Mouse (Mus musculus) embryonic facial prominence, embryonic 15.5 days (tissue): ENCODE data around the gene Eea1. TPM values are rescaled to one million over a fixed set of nuclear protein-coding genes. Genes with fewer than 3 reads are reported as not detected.
A peak's percentile ranks its signal among the peaks of the same experiment; 100 is the strongest.
"Not testable (repeated sequence)": the region's sequence is repeated elsewhere in the genome, so short reads cannot be mapped to it uniquely, and the experiment has no call there.

Experiments
- ATAC-seq: fragments of 200-750 bp; cut with Nextera tagmentation; 2 replicates; pipeline ENCODE4 v1.8.0; 2017; ENCODE audit warnings: low read depth, moderate TSS enrichment; ENCODE audit not compliant: insufficient number of reproducible peaks, low FRiP score, low TSS enrichment
- H3K27ac ChIP-seq: fragments of 300-500 bp; sonication (generic); replicated peaks from 2 replicates; pipeline ENCODE4 v1.5.1; 2015; ENCODE audit warnings: mild to moderate bottlenecking, inconsistent platforms
- H3K27me3 ChIP-seq: fragments of 300-500 bp; sonication (generic); 2 replicates; pipeline ENCODE4 v1.6.1; 2015; ENCODE audit warnings: inconsistent platforms
- H3K36me3 ChIP-seq: fragments of 300-500 bp; sonication (generic); 2 replicates; pipeline ENCODE4 v1.6.1; 2015; ENCODE audit warnings: mild to moderate bottlenecking, inconsistent platforms
- H3K4me1 ChIP-seq: fragments of 300-500 bp; sonication (generic); 2 replicates; pipeline ENCODE4 v1.6.1; 2015; ENCODE audit warnings: inconsistent platforms
- H3K4me2 ChIP-seq: fragments of 300-500 bp; sonication (generic); replicated peaks from 2 replicates; pipeline ENCODE4 v1.6.1; 2015; ENCODE audit warnings: mild to moderate bottlenecking, inconsistent platforms
- H3K4me3 ChIP-seq: fragments of 300-500 bp; sonication (generic); replicated peaks from 2 replicates; pipeline ENCODE4 v1.5.1; 2015; ENCODE audit warnings: mild to moderate bottlenecking, inconsistent platforms
- H3K9ac ChIP-seq: fragments of 300-500 bp; sonication (generic); 2 replicates; pipeline ENCODE4 v1.6.1; 2015; ENCODE audit warnings: inconsistent platforms
- H3K9me3 ChIP-seq: fragments of 300-500 bp; sonication (generic); replicated peaks from 2 replicates; pipeline ENCODE4 v1.6.1; 2016; ENCODE audit warnings: inconsistent platforms
- whole genome bisulfite sequencing: fragments of 180-500 bp; shearing (Covaris S2); methylation state at CpG from one replicate; pipeline ENCODE4 v1.1.7; 2015; 5-methylcytosine and 5-hydroxymethylcytosine counted together
- polyA plus RNA-seq: library from polyadenylated mRNA; unstranded; fragments of >200 nt; fragmentation: Nextera tagmentation; extraction: Ambion mirVana; gene quantifications from 2 replicates; pipeline ENCODE4 v1.2.1, GENCODE M21; 2015

Eea1 gene
- polyA plus RNA-seq, 1 experiment from 2014 or later = 22.8 TPM

DNA sequence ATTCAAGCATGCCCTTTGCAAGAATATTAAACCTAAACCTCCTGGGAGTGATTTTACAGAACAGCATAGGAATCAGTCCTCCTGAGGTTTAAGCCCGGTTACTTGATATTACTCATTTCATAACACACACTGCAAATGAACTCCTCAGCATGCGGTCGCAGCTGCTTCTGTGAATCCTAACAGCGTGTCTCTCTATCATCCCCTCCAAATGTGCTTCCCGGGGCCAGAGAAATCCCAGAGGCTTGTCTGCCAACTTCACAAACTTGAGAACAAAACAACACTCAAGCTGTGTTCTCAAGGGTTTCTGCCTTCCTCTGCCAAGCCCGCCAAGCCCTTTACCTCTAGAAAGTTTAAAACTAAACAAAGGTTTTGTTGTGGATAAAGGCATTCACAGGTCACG is 135.4 kb downstream of the Eea1 start:
- Histone ChIP-seq H3K27me3 (no peaks in the 10 kb centered on the region), H3K27ac (no peak overlapping the region; the same call in 1 of the 2 replicates), H3K4me3 (no peak overlapping the region)

DNA sequence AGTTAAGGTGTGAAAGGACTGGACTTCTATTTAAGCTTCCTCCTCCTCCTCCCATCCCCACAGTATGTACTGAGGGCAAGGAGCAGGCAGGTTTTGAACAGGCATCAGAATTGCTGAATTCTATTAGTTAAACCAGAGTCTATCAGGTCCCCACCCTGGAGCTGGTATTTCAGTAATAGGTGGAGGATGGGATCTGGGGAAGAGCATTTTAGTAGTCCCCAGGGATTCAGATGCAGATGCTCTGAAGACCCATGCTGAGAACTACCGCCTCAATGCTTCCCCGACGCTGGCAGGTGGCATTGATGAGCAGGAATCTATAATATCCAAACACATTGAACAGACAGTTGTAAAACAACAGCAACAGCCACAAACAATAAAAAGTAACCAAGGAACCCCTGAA is 136.0 kb downstream of the Eea1 start:
- H3K4me3 ChIP-seq = no peak overlapping the region
- H3K27ac ChIP-seq = no peak overlapping the region
- WGBS = 61% methylated on average over 3 of the region's 3 CpGs
- H3K4me1 ChIP-seq = peaks cover 7% of the 10 kb centered on the region; the same call in 1 of the 2 replicates
- H3K27me3 ChIP-seq = no peaks in the 10 kb centered on the region
- no peak overlapping the region for H3K9ac ChIP-seq
- no peaks in the 10 kb centered on the region for H3K36me3 ChIP-seq
- no peak for ATAC-seq
- H3K4me2 ChIP-seq = no peak overlapping the region
- no peaks in the 10 kb centered on the region for H3K9me3 ChIP-seq

More for the DNA sequence above, 135.4 kb downstream of the Eea1 start:
- ATAC-seq = no peak
- Histone ChIP-seq H3K9me3 (no peaks in the 10 kb centered on the region), H3K36me3 (no peaks in the 10 kb centered on the region), H3K9ac (no peak overlapping the region), H3K4me2 (no peak overlapping the region), H3K4me1 (peaks cover 7% of the 10 kb centered on the region; the same call in 1 of the 2 replicates)
- WGBS = 13% methylated on average over 7 of the region's 7 CpGs

DNA sequence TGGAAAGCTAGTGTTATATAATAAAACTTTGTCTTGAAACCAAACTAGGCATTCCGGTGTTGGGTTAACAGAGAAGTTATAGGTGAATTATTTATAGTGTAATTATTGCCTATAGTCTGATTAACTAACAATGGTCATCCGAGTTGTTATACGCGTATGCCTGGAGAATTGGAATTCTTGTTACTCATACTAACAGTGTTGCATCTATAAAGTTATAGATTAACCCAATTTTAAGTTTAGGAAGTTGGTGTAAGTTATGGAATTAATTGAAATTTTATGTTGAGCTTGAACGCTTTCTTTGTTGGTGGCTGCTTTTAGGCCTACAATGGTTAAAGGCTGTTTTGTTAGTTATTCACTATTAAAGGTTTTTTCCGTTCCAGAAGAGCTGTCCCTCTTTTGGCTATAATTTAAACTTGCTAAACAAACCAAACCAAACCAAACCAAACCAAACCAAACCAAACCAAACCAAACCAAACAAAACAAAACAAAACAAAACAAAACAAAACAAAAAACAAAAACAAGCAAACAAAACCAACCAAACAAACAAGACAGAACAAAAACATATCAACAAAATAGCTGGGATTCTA is 137.1 kb downstream of the Eea1 start:
- not testable (repeated sequence) for H3K9ac ChIP-seq, H3K4me1 ChIP-seq, H3K4me3 ChIP-seq, H3K4me2 ChIP-seq, H3K27me3 ChIP-seq, H3K27ac ChIP-seq, H3K9me3 ChIP-seq, H3K36me3 ChIP-seq
- WGBS = 87% methylated on average over 6 of the region's 6 CpGs
- peak; percentile 100 for ATAC-seq

DNA sequence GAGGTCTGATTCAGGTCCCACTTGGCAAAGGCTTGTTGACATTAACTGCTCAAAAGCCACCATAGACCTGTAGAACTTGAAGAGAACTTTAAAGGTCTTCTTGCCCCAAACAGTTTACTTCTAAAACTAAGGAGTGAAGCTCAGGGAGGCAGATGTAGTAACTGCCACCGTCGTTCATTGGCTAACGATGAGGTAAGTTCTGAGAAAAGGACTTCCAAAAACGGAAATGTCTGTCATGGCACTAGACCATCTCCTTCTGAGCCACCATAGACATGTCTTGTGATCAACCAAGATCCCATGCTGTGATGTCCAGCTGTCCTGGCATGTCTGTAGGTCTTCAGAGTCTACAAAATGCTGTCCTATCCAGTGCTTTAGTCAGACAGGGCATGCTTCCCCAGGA is 139.4 kb downstream of the Eea1 start:
- no peak overlapping the region for H3K9ac ChIP-seq
- H3K9me3 ChIP-seq = no peaks in the 10 kb centered on the region
- H3K4me2 ChIP-seq = no peak overlapping the region
- H3K36me3 ChIP-seq = no peaks in the 10 kb centered on the region
- no peak overlapping the region for H3K4me3 ChIP-seq
- ATAC-seq = no peak
- no peak overlapping the region for H3K27ac ChIP-seq
- H3K27me3 ChIP-seq = no peaks in the 10 kb centered on the region
- H3K4me1 ChIP-seq = peaks cover 7% of the 10 kb centered on the region; the same call in 1 of the 2 replicates
- whole genome bisulfite sequencing = 93% methylated on average over 4 of the region's 4 CpGs

DNA sequence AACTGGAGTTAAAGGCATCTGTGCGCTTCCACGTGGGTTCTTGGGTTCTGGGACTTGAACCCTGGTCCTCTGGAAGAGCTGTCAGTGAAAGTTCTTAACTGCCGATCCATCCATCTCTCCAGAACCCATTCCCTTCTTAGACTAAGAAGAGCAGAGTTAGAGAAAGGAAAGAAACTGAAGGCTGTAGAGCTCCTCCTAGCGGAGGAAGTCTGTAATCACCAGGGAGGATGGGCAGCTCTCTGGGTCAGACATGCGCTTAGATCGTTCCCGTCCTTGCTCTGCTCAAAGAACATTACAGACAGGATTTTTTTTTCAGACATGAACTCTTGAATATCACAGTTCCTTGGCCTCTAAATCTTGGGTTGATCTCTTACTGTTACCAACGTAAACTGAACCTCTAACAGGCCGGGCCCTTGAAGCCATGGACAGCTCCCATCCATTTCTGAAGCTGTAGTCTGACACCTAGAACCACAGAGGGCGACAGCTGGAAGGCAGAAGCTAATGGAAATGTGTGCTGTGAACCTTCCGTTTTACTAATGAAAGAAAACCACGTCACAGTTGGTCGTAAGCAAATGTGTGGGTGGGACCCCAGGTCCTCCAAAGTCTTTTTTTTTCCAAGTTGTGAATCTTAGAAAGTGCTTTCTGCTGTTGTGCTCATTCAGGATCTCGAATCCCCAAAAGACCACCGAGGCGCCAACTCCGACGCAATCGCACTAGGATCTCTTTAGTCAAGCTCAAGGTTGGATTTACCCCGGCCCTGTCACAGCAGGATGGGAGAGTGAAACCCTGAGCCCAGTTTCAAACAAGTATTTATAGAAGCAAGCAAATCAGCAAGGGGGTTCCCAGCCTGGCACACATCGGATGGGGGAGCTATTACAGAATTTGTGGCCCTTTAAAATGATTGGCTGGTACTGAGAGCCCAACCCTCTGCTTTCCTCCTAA is 140.3 kb downstream of the Eea1 start:
- Histone ChIP-seq H3K4me2 (no peak overlapping the region), H3K4me3 (no peak overlapping the region), H3K9ac (no peak overlapping the region), H3K36me3 (no peaks in the 10 kb centered on the region), H3K9me3 (no peaks in the 10 kb centered on the region), H3K4me1 (peaks cover 7% of the 10 kb centered on the region; the same call in 1 of the 2 replicates), H3K27ac (no peak overlapping the region), H3K27me3 (no peaks in the 10 kb centered on the region)
- 58% methylated on average over 21 of the region's 21 CpGs for WGBS
- no peak for ATAC-seq

DNA sequence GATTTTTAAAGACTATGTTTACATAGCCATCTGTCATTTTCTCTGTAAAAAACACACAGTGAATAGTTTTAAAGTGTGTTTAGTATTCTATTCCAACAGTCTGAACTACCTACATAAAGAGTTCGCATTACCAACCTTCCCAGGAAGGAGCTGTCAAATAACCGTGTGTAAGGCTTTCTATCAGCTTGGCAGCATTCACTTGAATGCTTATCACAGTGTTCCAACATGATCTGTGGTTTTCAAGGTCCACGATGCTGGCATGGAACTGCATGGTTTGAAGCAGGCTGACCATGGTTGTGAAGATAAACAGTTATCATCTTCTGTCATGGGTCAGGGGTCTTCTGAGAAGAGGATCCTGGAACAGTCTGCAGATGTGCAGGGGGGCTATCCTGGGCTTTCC is 141.8 kb downstream of the Eea1 start:
- no peaks in the 10 kb centered on the region for H3K36me3 ChIP-seq
- no peak overlapping the region for H3K4me2 ChIP-seq
- H3K4me3 ChIP-seq = no peak overlapping the region
- no peaks in the 10 kb centered on the region for H3K4me1 ChIP-seq
- H3K9me3 ChIP-seq = no peaks in the 10 kb centered on the region
- H3K27me3 ChIP-seq = no peaks in the 10 kb centered on the region
- no peak overlapping the region for H3K9ac ChIP-seq
- ATAC-seq = no peak
- 70% methylated on average over 3 of the region's 3 CpGs for WGBS
- H3K27ac ChIP-seq = no peak overlapping the region

DNA sequence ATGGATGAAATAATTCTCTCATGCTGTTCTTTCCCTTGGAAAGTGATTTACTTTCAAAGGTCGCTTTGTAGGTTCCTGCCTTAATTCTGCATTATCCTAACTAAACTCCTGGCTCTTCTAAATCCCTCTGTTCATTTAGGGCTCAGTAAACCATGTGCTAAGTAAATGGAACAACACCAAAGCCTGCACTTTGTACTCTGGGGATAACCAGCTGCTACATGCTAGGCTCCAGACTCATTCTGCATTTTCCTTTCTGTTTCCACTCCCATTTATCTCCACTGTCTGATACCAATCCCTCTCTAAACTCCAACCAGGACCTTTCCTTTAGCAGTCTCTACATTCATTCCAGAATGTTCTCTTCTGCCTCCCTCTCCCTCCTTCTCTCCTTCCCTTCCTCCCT is 149.3 kb downstream of the Eea1 start:
- WGBS = 70% methylated on average over 1 of the region's 1 CpGs
- Histone ChIP-seq H3K36me3 (no peaks in the 10 kb centered on the region), H3K27ac (no peak overlapping the region), H3K9ac (no peak overlapping the region), H3K4me1 (no peaks in the 10 kb centered on the region), H3K4me2 (no peak overlapping the region), H3K27me3 (no peaks in the 10 kb centered on the region), H3K9me3 (no peaks in the 10 kb centered on the region), H3K4me3 (no peak overlapping the region)
- ATAC-seq = no peak

DNA sequence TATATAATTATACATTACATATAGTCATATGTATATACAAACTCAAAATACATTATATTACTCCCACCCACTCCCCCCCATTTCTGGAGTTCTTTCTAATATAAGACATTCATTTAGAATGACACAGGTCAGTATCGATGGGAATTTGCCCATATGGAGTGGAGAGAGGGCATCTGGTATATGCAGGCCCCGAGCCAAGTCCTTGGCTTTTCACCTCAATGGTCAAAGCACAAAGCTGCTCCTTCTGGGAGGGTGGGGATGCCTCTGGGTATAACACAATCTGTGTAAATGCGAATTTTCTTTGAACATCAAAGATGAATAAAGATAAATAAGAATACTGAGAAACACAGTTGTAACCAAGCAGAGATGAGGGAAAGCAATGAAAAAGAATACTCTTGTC is 149.9 kb downstream of the Eea1 start:
- no peaks in the 10 kb centered on the region for H3K9me3 ChIP-seq
- ATAC-seq = no peak
- no peaks in the 10 kb centered on the region for H3K36me3 ChIP-seq
- no peaks in the 10 kb centered on the region for H3K4me1 ChIP-seq
- H3K4me2 ChIP-seq = no peak overlapping the region
- no peak overlapping the region for H3K4me3 ChIP-seq
- H3K27me3 ChIP-seq = no peaks in the 10 kb centered on the region
- 85% methylated on average over 3 of the region's 3 CpGs for WGBS
- no peak overlapping the region for H3K27ac ChIP-seq
- no peak overlapping the region for H3K9ac ChIP-seq

DNA sequence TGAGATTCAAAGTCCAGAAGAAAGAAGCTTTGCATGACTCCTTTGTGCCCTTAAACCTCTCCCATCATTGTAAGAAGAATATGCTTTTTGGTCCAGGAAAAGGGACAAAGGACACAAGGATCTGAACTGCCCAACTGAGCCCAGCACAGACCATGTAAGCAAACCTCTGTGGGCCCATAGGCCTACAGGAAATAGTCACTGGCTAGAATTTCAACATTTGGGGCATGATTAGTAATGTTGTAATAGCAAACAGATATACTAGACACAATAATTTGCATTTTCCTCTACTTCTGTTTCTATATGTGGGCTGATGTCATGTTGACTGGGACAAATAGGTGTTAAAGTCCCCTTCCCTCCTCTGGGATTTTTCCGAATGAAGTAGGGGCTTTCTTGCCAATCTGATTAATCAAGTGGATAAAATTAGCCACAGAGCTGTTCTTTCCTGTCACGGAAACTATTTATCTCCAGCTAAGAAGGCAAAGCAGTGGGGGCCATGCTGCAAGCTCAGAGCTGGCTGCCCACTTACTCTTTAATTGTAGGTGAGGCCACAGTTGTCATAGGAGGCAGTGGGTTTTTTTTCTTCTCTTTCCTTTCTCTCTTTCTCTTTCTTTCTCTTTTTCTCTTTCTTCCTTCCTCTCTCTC is 153.6 kb downstream of the Eea1 start:
- no peaks in the 10 kb centered on the region for H3K36me3 ChIP-seq
- WGBS = 46% methylated on average over 2 of the region's 2 CpGs
- H3K9me3 ChIP-seq = no peaks in the 10 kb centered on the region
- no peaks in the 10 kb centered on the region for H3K4me1 ChIP-seq
- no peak overlapping the region for H3K4me3 ChIP-seq
- no peak overlapping the region for H3K4me2 ChIP-seq
- no peak overlapping the region for H3K9ac ChIP-seq
- no peaks in the 10 kb centered on the region for H3K27me3 ChIP-seq
- ATAC-seq = no peak
- H3K27ac ChIP-seq = no peak overlapping the region

DNA sequence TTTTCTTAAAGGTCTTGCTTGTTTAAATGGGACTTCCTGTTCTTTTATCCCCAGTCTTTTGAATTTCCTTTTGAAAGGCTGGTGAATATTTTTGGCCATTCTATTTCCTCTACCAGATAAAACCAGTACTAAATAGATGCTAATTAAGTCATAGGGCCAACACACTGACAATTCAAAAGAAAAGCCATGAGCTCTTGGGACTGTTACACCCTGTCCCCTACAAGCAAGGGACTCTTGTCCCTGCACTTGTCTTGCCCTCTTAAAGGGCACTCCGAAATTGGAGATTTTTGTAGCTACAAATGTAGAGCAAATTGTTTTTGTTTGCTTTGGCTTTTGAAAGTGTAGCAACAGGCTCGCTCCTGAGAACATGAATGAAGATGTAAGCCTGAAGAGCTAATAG is 154.1 kb downstream of the Eea1 start:
- 74% methylated on average over 2 of the region's 2 CpGs for WGBS
- Histone ChIP-seq H3K4me1 (no peaks in the 10 kb centered on the region), H3K4me2 (no peak overlapping the region), H3K27me3 (no peaks in the 10 kb centered on the region), H3K36me3 (no peaks in the 10 kb centered on the region), H3K27ac (no peak overlapping the region), H3K4me3 (no peak overlapping the region), H3K9me3 (no peaks in the 10 kb centered on the region), H3K9ac (no peak overlapping the region)
- ATAC-seq = no peak
